Mouse (Mus musculus) adrenal gland, postnatal 36 days (tissue): ENCODE data around the gene Sh3gl2. TPM values are rescaled to one million over a fixed set of nuclear protein-coding genes. Genes with fewer than 3 reads are reported as not detected.

Experiments
- DNase-seq, 2 experiments: peaks; one replicate each; pipeline ENCODE4 v3.0.0; 2021; ENCODE audit warnings: mixed read lengths in 1 of 2
- total RNA-seq, 2 experiments: library from RNA; stranded (reverse); gene quantifications; 2 replicates each; pipeline ENCODE4 v1.2.3; 2021

Sh3gl2 gene
- total RNA-seq, 2 experiments from 2014 or later, result 24.0 to 37.6 TPM

- DNase-seq, result no peak
Observed at GRCm38 (mm10) chr4:85420429-85420828, 215.5 kb downstream of the Sh3gl2 start.

GRCm38 (mm10) chr4:85426211-85426610, 221.3 kb downstream of the Sh3gl2 start:
- DNase-seq, result no peak

DNA sequence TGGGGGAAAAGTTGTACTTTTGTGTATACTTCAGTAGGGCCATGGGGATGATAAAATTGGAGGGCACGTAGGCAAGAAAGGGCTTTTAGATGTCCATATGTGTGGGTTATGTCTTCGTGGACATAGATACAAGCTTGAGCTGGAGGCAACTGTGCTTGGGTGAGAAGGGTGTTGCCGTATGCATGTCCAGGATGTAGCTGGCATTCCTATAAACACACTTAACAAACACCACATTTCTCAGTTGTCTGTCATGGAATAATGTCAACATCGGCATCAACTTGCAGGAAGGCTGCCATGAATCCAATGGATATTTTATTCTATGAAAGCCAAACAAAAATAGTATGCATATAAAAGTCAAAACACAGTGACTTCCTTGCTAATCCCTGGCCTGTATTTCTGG, 227.9 kb downstream of the Sh3gl2 start:
- DNase-seq, result no peak

DNA sequence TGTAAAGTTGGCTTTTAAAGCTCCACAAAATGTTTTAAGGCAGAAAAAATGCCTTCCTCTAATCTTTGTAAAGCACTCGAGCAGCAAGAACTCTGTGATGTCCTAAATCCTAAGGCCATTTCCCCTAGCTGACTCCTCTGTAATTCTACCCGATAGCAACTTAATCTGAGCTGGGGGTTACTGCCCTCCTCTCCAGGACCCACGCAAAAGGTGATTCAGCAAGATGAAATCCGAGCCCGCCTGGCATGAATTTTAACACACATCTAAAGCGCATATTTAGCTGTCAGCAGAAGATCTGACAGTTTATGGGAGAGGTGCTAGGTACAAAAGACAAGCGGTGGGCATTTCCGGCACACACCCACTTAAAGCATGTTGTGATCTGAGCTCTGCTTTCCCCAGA, 229.8 kb downstream of the Sh3gl2 start:
- DNase-seq, result no peak

DNA sequence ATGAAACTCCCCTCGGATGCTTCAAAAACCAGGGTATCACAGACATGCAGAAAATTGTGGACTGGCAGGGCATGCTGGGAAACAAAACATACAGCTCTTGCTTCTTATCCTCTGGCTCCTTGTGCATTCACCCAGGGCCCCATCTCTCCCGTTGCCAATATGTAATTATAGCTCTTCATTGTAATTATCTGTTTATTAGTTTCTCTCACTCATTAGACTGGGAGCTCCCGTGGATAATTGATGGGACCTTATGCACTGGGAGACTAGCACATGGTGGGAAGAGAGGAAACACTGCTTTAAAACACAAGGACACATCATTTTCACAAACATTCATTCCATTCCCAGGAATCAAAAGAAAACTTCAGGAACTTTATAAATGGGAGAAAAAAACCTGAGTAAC, 233.9 kb downstream of the Sh3gl2 start:
- DNase-seq, result no peak

GRCm38 (mm10) chr4:85483586-85483985, 278.7 kb downstream of the Sh3gl2 start:
- DNase-seq, result no peak

GRCm38 (mm10) chr4:85486316-85486946, 281.5 kb downstream of the Sh3gl2 start:
- no peak for DNase-seq

GRCm38 (mm10) chr4:85505718-85506117, 300.8 kb downstream of the Sh3gl2 start:
- DNase-seq, result no peak

GRCm38 (mm10) chr4:85506976-85507375, 302.1 kb downstream of the Sh3gl2 start:
- DNase-seq, result no peak

DNA sequence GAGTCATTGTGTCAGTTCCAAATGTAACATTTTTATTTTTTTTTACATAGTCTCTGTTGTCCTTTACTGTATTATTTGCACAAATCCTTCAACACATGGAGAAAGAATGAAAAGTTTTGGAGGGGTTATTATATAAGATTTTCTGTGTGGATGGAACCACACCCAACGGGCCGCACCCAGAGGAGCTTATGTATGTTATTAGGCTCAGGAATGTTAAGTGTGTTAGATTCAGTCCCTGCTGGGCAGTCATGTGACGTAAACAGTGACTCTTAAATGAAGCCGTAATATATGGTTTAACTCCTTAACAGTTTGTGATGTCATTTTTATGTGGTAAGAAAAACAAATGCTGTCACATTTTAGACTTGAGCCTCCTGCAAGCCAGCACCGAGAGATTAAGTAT, 302.6 kb downstream of the Sh3gl2 start:
- DNase-seq, result no peak

- peak in 1 of 2 experiments; percentile 7 for DNase-seq
Observed at GRCm38 (mm10) chr4:85513288-85513687, 308.4 kb downstream of the Sh3gl2 start.

- no peak for DNase-seq
Observed at GRCm38 (mm10) chr4:85513792-85514191, 308.9 kb downstream of the Sh3gl2 start, which contains the start of gene Adamtsl1. Adamtsl1 (plus strand) TSS chr4:85514172.

DNA sequence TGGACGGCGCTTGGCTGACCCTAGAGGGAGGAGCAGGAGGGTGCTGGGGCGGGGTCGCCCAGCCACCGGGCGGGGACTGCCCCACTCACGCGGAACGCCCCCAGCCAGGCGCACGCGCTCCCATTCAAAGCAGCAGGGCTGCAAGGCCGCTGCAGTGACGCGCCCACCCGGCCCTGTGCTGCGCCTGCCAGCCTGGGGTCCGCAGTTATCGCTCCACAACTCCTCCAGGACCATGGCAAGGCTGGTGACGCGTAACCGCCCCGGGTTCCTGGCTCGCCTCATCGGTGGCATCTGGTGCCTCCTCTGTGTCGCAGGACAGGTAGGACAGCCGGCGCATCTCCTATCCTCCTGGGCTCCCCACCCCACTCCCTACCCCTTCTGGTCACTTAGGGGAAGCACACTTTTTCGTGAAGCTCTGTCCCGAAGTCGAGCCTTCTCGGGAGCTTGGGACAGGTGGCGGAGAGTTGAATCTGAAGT, 309.3 kb downstream of the Sh3gl2 start:
- DNase-seq, result peak; percentile 27 to 40

DNA sequence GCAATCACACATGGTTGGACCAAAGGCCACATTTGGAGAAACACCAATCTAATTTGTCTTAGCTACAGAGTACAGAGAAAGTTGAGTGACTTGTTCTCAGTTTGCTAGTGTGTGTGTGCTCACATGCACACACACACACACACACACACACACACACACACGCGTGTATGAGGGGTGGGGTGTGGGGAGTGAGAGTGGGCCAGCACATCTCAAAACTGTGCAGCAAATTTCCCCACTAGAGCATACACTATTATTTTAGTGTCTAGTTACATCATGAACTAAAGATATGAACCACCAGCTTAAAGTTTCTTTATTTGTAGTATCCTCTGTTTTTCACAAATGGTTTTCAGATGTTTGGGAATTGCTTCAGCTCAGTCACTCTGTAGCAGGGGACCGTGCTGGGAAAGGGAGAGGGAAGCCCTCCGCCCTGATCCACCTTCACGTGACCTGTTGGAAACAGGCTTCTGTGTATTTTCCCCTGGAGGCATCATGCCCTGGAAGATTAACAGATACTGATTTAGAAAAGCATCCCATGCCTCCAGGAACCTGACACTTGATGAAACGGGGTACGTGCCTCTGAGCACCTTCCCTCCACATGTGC, 322.1 kb downstream of the Sh3gl2 start:
- DNase-seq, result no peak

DNA sequence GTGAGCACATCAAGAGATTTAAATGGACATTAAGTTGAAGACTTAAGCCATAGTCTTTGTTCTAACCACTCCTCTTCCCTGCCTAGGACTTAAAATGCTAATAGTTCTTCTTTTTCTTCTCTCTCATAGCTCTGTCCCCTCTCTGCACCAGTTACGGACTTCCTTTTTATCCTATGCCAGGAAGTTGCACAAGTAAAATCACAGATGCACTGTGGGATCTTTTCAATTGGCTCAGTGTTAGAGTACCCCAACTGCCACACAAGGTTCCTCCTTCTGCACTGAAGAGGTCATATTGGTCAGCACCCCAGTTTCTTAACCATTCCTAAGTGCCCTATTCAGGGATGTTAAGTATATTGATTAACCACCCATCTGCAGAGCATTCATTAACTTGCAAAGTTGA, 324.9 kb downstream of the Sh3gl2 start:
- no peak for DNase-seq

GRCm38 (mm10) chr4:85539677-85540076, 334.8 kb downstream of the Sh3gl2 start:
- no peak for DNase-seq

- no peak for DNase-seq
Observed at GRCm38 (mm10) chr4:85543221-85543620, 338.3 kb downstream of the Sh3gl2 start.

- no peak for DNase-seq
Observed at GRCm38 (mm10) chr4:85554696-85555095, 349.8 kb downstream of the Sh3gl2 start.

DNA sequence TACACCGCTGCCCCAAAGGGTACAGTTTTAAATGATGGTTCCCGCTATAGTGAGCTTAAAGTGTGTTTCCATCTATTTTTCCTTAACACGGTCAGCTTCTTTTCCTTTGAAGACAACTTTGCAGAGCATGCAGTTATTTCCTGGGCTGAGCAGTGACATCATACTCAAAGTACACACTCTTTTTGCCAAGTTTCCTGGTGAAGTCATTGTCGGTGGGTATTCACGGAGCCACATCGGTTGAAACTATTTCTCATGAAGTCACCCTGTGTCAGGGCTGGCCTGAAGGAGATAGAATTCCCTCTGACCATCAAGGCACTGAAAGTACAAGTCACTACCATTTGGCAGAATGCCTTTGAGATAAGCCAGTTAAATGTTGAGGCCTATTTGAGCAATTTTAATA, 354.8 kb downstream of the Sh3gl2 start:
- no peak for DNase-seq

- DNase-seq, result no peak
Observed at GRCm38 (mm10) chr4:85585426-85585825, 380.5 kb downstream of the Sh3gl2 start.

- DNase-seq, result no peak
Observed at GRCm38 (mm10) chr4:85588928-85589327, 384.0 kb downstream of the Sh3gl2 start.

DNA sequence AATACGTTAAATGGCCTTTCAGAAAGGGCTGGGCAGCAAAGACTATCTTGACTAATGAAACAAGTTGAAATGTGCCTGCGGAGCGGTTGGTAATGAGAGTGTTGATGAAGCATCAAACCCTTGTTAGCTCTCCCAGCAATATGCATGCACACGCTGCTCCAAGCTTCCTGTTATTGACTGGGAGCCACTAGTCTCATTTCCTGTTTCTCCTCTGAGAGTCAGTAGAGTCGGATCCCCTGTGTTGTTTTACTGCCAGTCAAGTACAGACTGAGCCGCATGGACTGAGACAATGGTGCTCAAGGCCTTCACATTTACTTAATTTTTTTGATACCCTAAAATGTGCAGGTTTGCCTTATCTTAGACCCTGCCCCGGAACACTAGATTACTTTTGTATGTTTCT, 386.1 kb downstream of the Sh3gl2 start:
- DNase-seq, result no peak

DNA sequence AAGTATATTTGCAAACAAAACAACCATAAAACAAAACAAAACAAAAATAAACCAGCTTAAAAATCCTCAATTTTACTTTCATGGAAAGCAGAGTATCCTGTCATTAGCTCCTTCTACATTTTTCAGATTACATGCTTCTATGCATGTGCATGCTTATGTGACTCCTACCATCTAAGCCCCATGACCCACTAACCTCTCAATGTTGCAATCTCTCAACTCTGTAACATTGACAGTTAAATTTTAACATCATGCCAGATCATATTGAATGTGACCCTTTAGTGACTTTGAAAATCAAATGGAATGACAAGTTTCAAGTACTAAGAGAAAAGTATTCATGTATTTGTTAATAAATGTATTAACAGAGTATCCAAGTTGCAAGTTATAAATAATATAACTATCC, 389.2 kb downstream of the Sh3gl2 start:
- no peak for DNase-seq

DNA sequence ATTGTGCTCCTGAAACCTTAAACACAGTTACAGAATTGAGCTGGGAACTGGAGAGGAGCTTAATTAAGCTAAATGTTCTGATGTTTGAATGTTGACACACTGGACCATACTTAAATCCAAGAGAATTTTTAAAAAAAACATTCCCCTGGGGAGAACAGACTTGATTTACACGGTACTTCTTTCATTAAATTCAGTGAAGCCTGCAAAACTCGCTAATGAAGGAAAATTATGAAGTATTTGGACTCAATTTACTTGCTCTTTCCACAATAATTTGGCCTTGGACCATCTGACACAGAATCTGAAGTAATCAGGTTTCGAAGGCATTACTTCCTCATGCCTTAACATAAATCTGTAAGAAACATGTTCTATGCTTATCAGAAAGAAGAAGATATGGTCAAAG, 408.4 kb downstream of the Sh3gl2 start:
- no peak for DNase-seq
